Mouse (Mus musculus) CH12.LX (cell line): Measurements from ENCODE around the gene Tcam1. TPM values are rescaled to one million over a fixed set of nuclear protein-coding genes. Genes with fewer than 3 reads are reported as not detected.

ENCODE experiments used
- DNase-seq: peaks from one replicate; pipeline ENCODE4 v3.0.0-alpha.2; 2013; ENCODE audit errors: extremely low read depth
- H3K27ac ChIP-seq: 2 replicates; pipeline ENCODE4 v1.5.1; 2012; ENCODE audit warnings: low read depth, mild to moderate bottlenecking, control low read depth, moderate library complexity; ENCODE audit not compliant: insufficient read depth
- H3K27me3 ChIP-seq: replicated peaks from 2 replicates; pipeline ENCODE3; 2012; ENCODE audit warnings: inconsistent platforms
- H3K36me3 ChIP-seq, 2 experiments: replicated peaks in 1 of 2; 2 replicates each; pipeline versions ENCODE3 to v1.6.1; 2012; ENCODE audit warnings: inconsistent platforms in 1 of 2, low read length in 1 of 2, mild to moderate bottlenecking in 1 of 2, mixed read lengths in 1 of 2, moderate library complexity in 1 of 2; ENCODE audit not compliant: control insufficient read depth in 1 of 2, insufficient read depth in 1 of 2
- H3K4me1 ChIP-seq, 2 experiments: 2 replicates each; pipeline ENCODE4 v1.6.1; 2012; ENCODE audit warnings: inconsistent platforms in 1 of 2, moderate library complexity in 1 of 2; ENCODE audit not compliant: insufficient read depth in 2 of 2, control insufficient read depth in 1 of 2
- H3K4me2 ChIP-seq: 2 replicates; pipeline ENCODE4 v1.6.1; 2012; ENCODE audit warnings: low read depth, mild to moderate bottlenecking, control low read depth; ENCODE audit not compliant: poor library complexity, insufficient read depth, severe bottlenecking
- H3K4me3 ChIP-seq, 3 experiments: fragments of 150-350 bp in 1 of 3; sonication (generic) in 1 of 3; replicated peaks in 1 of 3; 2 replicates each; pipeline versions ENCODE3 to v1.5.1; 2011 to 2012; ENCODE audit warnings: low read depth in 2 of 3, low read length in 2 of 3, mild to moderate bottlenecking in 2 of 3, moderate library complexity in 2 of 3, control low read depth in 1 of 3, improper control_type of control experiment in 1 of 3, inconsistent platforms in 1 of 3, mixed read lengths in 1 of 3; ENCODE audit not compliant: poor library complexity in 1 of 3
- H3K79me2 ChIP-seq: replicated peaks from 2 replicates; pipeline ENCODE4 v1.6.1; 2012; ENCODE audit warnings: mild to moderate bottlenecking, moderate library complexity; ENCODE audit not compliant: control insufficient read depth, poor library complexity, insufficient read depth, severe bottlenecking; ENCODE audit errors: extremely low read depth
- H3K9ac ChIP-seq: 2 replicates; pipeline ENCODE4 v1.6.1; 2012; ENCODE audit warnings: low read depth, mild to moderate bottlenecking, control low read depth, moderate library complexity; ENCODE audit not compliant: insufficient read depth
- H3K9me3 ChIP-seq: replicated peaks from 2 replicates; pipeline ENCODE3; 2012; ENCODE audit warnings: low read length, inconsistent platforms, mixed read lengths
- NRF1 ChIP-seq: IDR thresholded peaks from 2 replicates; pipeline ENCODE4 v1.6.1; 2014; ENCODE audit warnings: low read depth, mild to moderate bottlenecking, inconsistent platforms, low read length, improper control_type of control experiment, moderate library complexity
- POLR2AphosphoS2 ChIP-seq: IDR thresholded peaks from 2 replicates; pipeline ENCODE4 v1.6.1; 2011; ENCODE audit warnings: low read depth, low read length, improper control_type of control experiment
- RCOR1 ChIP-seq: conservative IDR thresholded peaks from 2 replicates; pipeline ENCODE4 v1.6.1; 2012; ENCODE audit warnings: low read depth, mild to moderate bottlenecking, inconsistent platforms, low read length, improper control_type of control experiment
- ZKSCAN1 ChIP-seq: IDR thresholded peaks from 2 replicates; pipeline ENCODE4 v1.6.1; 2012; ENCODE audit warnings: low read depth, inconsistent platforms, low read length, improper control_type of control experiment, borderline replicate concordance
- dilution Hi-C: fragments of 300-500 bp; cut with MboI; formaldehyde crosslinking; loops from 2 replicates; pipeline ENCODE4 v1.14.3; 2020; ENCODE audit warnings: low sequenced_read_pairs; ENCODE audit not compliant: extremely low pct_unique_long_range_greater_than_20kb, extremely low pct_ligation_motif_present
- in situ Hi-C: fragments of 300-500 bp; cut with MboI; formaldehyde crosslinking; loops from 3 replicates; pipeline ENCODE4 v1.14.3; 2019; ENCODE audit warnings: low sequenced_read_pairs, low pct_ligation_motif_present, low pct_unique_long_range_greater_than_20kb, mixed read lengths
- polyA plus RNA-seq: library from polyadenylated mRNA; unstranded; fragments of >175 nt; gene quantifications from 2 replicates; pipeline ENCODE4 v1.2.1, GENCODE M21; 2012; ENCODE audit warnings: low read depth; ENCODE audit not compliant: insufficient read length
- total RNA-seq, 2 experiments: library from RNA; depleted of rRNA; stranded (reverse); fragments of 300-350 nt in 1 of 2; fragments of >200 nt in 1 of 2; gene quantifications; 2 replicates each; pipeline ENCODE4 v1.2.3; 2012 to 2014

Tcam1 gene
- total and polyA plus RNA-seq, 3 experiments, result 0.82 to 5.9 (median 0.99) TPM

DNA sequence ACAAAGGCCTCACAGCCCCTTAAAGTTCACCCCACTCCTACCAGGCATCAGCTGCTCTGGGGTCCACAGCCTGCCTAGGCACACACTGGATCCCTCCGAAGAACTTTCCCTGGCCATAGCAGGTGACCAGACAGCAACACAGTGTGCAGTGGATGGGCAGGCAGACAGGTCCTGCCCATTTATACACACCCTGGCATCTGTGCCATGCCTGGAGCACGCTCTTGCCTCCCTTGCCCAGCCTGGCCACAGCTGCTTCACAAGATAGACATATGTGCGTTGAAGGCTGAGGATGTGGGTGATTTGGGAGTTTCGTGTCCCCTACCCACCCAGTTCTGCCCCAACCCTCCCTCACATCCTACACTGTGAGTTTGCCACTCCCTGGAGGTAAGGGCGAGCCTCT, 61.6 kb downstream of the Tcam1 start:
- in situ Hi-C loops, result no loop called here
- Histone ChIP-seq H3K36me3 (no peaks in the 10 kb centered on the region), H3K4me1 (peaks cover 2 to 7% of the 10 kb centered on the region in 2 experiments; a peak in 3 of 4 replicates), H3K4me2 (no peak overlapping the region), H3K9me3 (peaks cover 5% of the 10 kb centered on the region), H3K27me3 (peaks cover 51% of the 10 kb centered on the region), H3K9ac (no peak overlapping the region)
- no peak for DNase-seq
- TF ChIP-seq NRF1 (no peak), RCOR1 (no peak), ZKSCAN1 (no peak), POLR2AphosphoS2 (no peak)
- TF ChIP-seq, all 38 proteins: peak for 0
- Histone ChIP-seq H3K4me3 (no peak overlapping the region), H3K27ac (no peak overlapping the region), H3K79me2 (no peaks in the 10 kb centered on the region)
- dilution Hi-C loops, result no loop called here

Other genes with a start within 250 kb of the Tcam1 start
- 71.5 and 71.6 TPM in 2 replicates for gene Dcaf7, start 239.8 kb upstream of the Tcam1 start, total RNA-seq (2012; rRNA removed)
- 74.4 and 79.5 TPM in 2 replicates for gene Dcaf7, start 239.8 kb upstream of the Tcam1 start, total RNA-seq (2014; rRNA removed)
- gene Dcaf7, start 239.8 kb upstream of the Tcam1 start, polyA plus RNA-seq, result 83.1 and 93.4 TPM in 2 replicates
- 35.7 and 35.8 TPM in 2 replicates for gene Taco1, start 210.6 kb upstream of the Tcam1 start, total RNA-seq (2012; rRNA removed)
- 32.6 and 33.2 TPM in 2 replicates for gene Taco1, start 210.6 kb upstream of the Tcam1 start, total RNA-seq (2014; rRNA removed)
- 30.8 and 32.9 TPM in 2 replicates for gene Taco1, start 210.6 kb upstream of the Tcam1 start, polyA plus RNA-seq
- gene Map3k3, start 192.1 kb upstream of the Tcam1 start, total RNA-seq (2012; rRNA removed), result 34.1 and 37.3 TPM in 2 replicates
- gene Map3k3, start 192.1 kb upstream of the Tcam1 start, total RNA-seq (2014; rRNA removed), result 28.8 and 30.3 TPM in 2 replicates
- 26.8 and 32.3 TPM in 2 replicates for gene Map3k3, start 192.1 kb upstream of the Tcam1 start, polyA plus RNA-seq
- not detected in 2 replicates for gene Gm10840, start 115.8 kb upstream of the Tcam1 start, total RNA-seq (2012; rRNA removed)
- gene Gm10840, start 115.8 kb upstream of the Tcam1 start, total RNA-seq (2014; rRNA removed), result not detected in 2 replicates
- not detected in 2 replicates for gene Gm10840, start 115.8 kb upstream of the Tcam1 start, polyA plus RNA-seq
- 249 and 275 TPM in 2 replicates for gene Limd2, start 115.8 kb upstream of the Tcam1 start, total RNA-seq (2012; rRNA removed)
- gene Limd2, start 115.8 kb upstream of the Tcam1 start, total RNA-seq (2014; rRNA removed), result 344 and 367 TPM in 2 replicates
- 520 and 563 TPM in 2 replicates for gene Limd2, start 115.8 kb upstream of the Tcam1 start, polyA plus RNA-seq
- gene Strada, start 74.5 kb upstream of the Tcam1 start, total RNA-seq (2012; rRNA removed), result 36.8 and 39.4 TPM in 2 replicates
- gene Strada, start 74.5 kb upstream of the Tcam1 start, total RNA-seq (2014; rRNA removed), result 40.1 and 41.7 TPM in 2 replicates
- gene Strada, start 74.5 kb upstream of the Tcam1 start, polyA plus RNA-seq, result 48.7 and 51.7 TPM in 2 replicates
- 53.2 and 66.7 TPM in 2 replicates for gene Ccdc47, start 60.3 kb upstream of the Tcam1 start, total RNA-seq (2012; rRNA removed)
- gene Ccdc47, start 60.3 kb upstream of the Tcam1 start, total RNA-seq (2014; rRNA removed), result 44.5 and 46.1 TPM in 2 replicates
- gene Ccdc47, start 60.3 kb upstream of the Tcam1 start, polyA plus RNA-seq, result 80.8 and 94.1 TPM in 2 replicates
- gene Ddx42, start 59.7 kb upstream of the Tcam1 start, total RNA-seq (2012; rRNA removed), result 63.8 and 69.0 TPM in 2 replicates
- gene Ddx42, start 59.7 kb upstream of the Tcam1 start, total RNA-seq (2014; rRNA removed), result 65.3 and 65.5 TPM in 2 replicates
- 89.1 and 94.6 TPM in 2 replicates for gene Ddx42, start 59.7 kb upstream of the Tcam1 start, polyA plus RNA-seq
- 178 and 269 TPM in 2 replicates for gene Ftsj3, start 20.6 kb upstream of the Tcam1 start, total RNA-seq (2012; rRNA removed)
- gene Ftsj3, start 20.6 kb upstream of the Tcam1 start, total RNA-seq (2014; rRNA removed), result 215 and 223 TPM in 2 replicates
- gene Ftsj3, start 20.6 kb upstream of the Tcam1 start, polyA plus RNA-seq, result 298 and 354 TPM in 2 replicates
- 250 and 344 TPM in 2 replicates for gene Psmc5, start 20.5 kb upstream of the Tcam1 start, total RNA-seq (2012; rRNA removed)
- 139 and 151 TPM in 2 replicates for gene Psmc5, start 20.5 kb upstream of the Tcam1 start, total RNA-seq (2014; rRNA removed)
- gene Psmc5, start 20.5 kb upstream of the Tcam1 start, polyA plus RNA-seq, result 344 and 352 TPM in 2 replicates
- gene Smarcd2, start 3.7 kb upstream of the Tcam1 start, total RNA-seq (2012; rRNA removed), result 89.4 and 94.3 TPM in 2 replicates
- 105 and 110 TPM in 2 replicates for gene Smarcd2, start 3.7 kb upstream of the Tcam1 start, total RNA-seq (2014; rRNA removed)
- gene Smarcd2, start 3.7 kb upstream of the Tcam1 start, polyA plus RNA-seq, result 103 and 116 TPM in 2 replicates
- 0.38 and 0.46 TPM in 2 replicates for gene Gh, start 25.2 kb downstream of the Tcam1 start, total RNA-seq (2012; rRNA removed)
- gene Gh, start 25.2 kb downstream of the Tcam1 start, total RNA-seq (2014; rRNA removed), result 0.31 and 0.68 TPM in 2 replicates
- 0.76 and 1.0 TPM in 2 replicates for gene Gh, start 25.2 kb downstream of the Tcam1 start, polyA plus RNA-seq
- 503 and 527 TPM in 2 replicates for gene Cd79b, start 38.1 kb downstream of the Tcam1 start, total RNA-seq (2012; rRNA removed)
- 636 and 689 TPM in 2 replicates for gene Cd79b, start 38.1 kb downstream of the Tcam1 start, total RNA-seq (2014; rRNA removed)
- 678 and 741 TPM in 2 replicates for gene Cd79b, start 38.1 kb downstream of the Tcam1 start, polyA plus RNA-seq
- gene Scn4a, start 76.6 kb downstream of the Tcam1 start, total RNA-seq (2012; rRNA removed), result 0.50 and 0.64 TPM in 2 replicates
- 0.55 and 0.57 TPM in 2 replicates for gene Scn4a, start 76.6 kb downstream of the Tcam1 start, total RNA-seq (2014; rRNA removed)
- gene Scn4a, start 76.6 kb downstream of the Tcam1 start, polyA plus RNA-seq, result 0.97 and 1.00 TPM in 2 replicates
- gene Prr29, start 88.8 kb downstream of the Tcam1 start, total RNA-seq (2012; rRNA removed), result 0.17 TPM in 1 of 2 replicates, not detected in the other
- gene Prr29, start 88.8 kb downstream of the Tcam1 start, total RNA-seq (2014; rRNA removed), result not detected in 2 replicates
- 0.21 TPM in 1 of 2 replicates, not detected in the other for gene Prr29, start 88.8 kb downstream of the Tcam1 start, polyA plus RNA-seq
- 15.3 and 27.3 TPM in 2 replicates for gene Icam2, start 111.4 kb downstream of the Tcam1 start, total RNA-seq (2012; rRNA removed)
- gene Icam2, start 111.4 kb downstream of the Tcam1 start, total RNA-seq (2014; rRNA removed), result 40.1 and 44.3 TPM in 2 replicates
- 23.7 and 26.7 TPM in 2 replicates for gene Icam2, start 111.4 kb downstream of the Tcam1 start, polyA plus RNA-seq
- 15.2 and 21.7 TPM in 2 replicates for gene Ern1, start 211.2 kb downstream of the Tcam1 start, total RNA-seq (2012; rRNA removed)
- 3.0 TPM in 2 replicates for gene Ern1, start 211.2 kb downstream of the Tcam1 start, total RNA-seq (2014; rRNA removed)
- 6.9 and 7.7 TPM in 2 replicates for gene Ern1, start 211.2 kb downstream of the Tcam1 start, polyA plus RNA-seq